Mouse (Mus musculus): Measurements from ENCODE around the gene Slc36a1. TPM values are rescaled to one million over a fixed set of nuclear protein-coding genes. Genes with fewer than 3 reads are reported as not detected.

The Slc36a1 gene
- total RNA-seq (2023): 10 to 100 TPM; 33.1 to 36.1 TPM

GRCm38 (mm10) chr11:55204159-55204596 lies at the start of gene Slc36a1:
Slc36a1 (plus strand) TSS chr11:55204350.

DNA sequence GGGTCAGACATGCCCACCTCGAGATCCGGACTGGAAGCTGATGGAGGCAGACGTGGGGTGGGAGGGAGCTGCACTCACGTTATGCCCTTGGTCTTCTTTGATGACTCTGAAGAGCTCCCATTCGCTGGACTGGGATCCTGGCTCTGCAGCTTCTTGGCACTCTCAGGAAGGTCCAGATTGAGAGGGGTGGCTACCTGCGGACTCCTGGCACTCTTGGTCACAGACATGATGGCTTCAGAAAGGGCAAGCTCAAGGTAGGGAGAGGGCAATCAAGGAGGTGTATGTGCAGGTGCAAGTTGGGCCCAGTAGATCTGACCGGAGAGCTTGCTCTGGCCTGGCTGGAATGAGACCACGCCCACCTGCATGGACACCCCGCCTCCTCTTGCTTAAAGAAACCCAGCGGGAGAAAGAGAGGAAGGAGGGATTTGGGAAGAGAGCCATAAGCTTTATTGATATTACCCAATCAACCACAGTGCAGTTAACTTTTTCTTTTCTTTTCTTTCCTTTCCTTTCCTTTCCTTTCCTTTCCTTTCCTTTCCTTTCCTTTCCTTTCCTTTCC lies 19.3 kb upstream of the Slc36a1 start, which contains the start of gene Slc36a2:
Slc36a2 (minus strand) TSS at position 345 of the 559 bp plus-strand sequence.

Other genes with a start within 250 kb of the Slc36a1 start
- gene Tnip1, start 241.4 kb upstream of the Slc36a1 start, total RNA-seq (2023): 10 to 100 TPM; 59.5 to 60.0 TPM
- 100 to 1,000 TPM in 1 of 2 experiments, 10 to 100 TPM in 1; 86.3 to 109 TPM for gene Anxa6, start 170.9 kb upstream of the Slc36a1 start, total RNA-seq (2023)
- gene Ccdc69, start 126.2 kb upstream of the Slc36a1 start, total RNA-seq (2023): 1 to 10 TPM; 8.7 TPM
- gene Gm2a, start 106.2 kb upstream of the Slc36a1 start, total RNA-seq (2023): 100 to 1,000 TPM; 107 to 126 TPM
- gene Slc36a3, start 52.6 kb upstream of the Slc36a1 start, total RNA-seq (2023): under 1 TPM; 0.26 to 0.38 TPM
- gene Slc36a2, start 19.3 kb upstream of the Slc36a1 start, total RNA-seq (2023): 1 to 10 TPM; 2.1 to 4.1 TPM
- gene Fat2, start 132.2 kb downstream of the Slc36a1 start, total RNA-seq (2023): under 1 TPM; 0.42 to 0.49 TPM
- 10 to 100 TPM; 66.1 to 91.1 TPM for gene Sparc, start 218.8 kb downstream of the Slc36a1 start, total RNA-seq (2023)